Mouse (Mus musculus): ENCODE data around the gene Atg7. TPM values are rescaled to one million over a fixed set of nuclear protein-coding genes. Genes with fewer than 3 reads are reported as not detected.
A peak's percentile ranks its signal among the peaks of the same experiment; 100 is the strongest.

Gene Atg7
- total RNA-seq, 2 experiments from 2014 or later: 10.4 to 14.7 TPM

DNA sequence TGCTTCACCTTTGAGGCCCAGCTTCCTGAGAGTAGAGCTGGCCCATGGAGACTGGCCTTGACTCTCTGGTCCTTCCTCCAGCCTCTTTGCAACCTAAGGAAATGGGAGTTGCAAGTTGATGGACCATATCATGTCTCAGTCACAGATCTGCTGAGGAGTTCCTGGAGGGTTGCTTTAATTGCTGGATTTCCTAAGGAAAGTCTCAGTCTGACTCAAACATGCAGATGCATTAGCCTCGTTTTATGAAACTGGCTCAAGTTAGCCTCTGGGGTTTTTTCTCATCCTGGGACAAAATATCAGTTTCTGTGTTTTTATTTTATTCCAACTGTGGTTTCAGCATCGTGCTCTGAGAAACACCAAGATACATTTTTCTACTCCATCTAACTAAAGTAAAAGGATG lies 137.7 kb downstream of the Atg7 start:
- intact Hi-C loops (cut with DNase I): no loop called here
- DNase-seq: no peak

DNA sequence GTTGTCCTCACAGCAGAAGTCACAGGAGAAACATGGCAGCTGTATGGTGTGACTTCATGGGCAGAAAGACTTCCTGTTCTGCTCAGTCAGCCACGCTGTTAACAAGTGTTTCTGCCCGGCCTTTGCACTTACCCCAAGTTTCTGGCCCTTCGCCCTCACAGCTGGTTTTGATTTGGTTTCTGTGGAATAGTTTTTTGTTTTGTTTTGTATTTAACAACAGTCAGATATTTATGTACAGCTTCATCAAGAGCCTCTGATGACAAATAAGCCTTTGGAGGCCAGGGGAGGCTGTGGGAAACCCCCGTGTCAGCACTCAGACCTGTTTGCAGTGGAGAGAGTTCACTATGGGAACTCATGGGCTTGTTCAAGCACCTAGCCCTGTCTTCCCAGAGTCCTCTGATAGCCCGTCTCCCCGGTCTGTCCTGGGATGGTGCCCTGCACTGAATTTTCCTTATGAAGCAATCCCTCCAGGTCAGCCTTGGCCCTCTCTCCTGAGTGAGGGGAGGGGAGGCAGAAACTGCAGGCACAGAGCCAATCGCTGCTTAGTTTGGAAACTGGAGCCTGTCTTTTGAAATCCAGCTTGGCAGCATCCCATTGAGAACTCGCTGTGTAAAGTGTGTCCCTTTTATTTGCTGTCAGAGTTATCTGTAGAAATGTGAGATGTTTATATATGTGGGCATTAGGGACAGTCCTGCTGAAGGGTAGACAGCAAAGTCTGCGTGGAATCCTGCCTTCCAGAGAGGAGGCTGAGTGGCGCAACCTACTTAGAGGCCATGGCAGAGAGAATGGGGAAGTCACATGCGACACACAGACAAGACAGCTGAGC lies 138.7 kb downstream of the Atg7 start:
- intact Hi-C loops (cut with DNase I): no loop called here
- DNase-seq: peak; percentile 71 to 77

DNA sequence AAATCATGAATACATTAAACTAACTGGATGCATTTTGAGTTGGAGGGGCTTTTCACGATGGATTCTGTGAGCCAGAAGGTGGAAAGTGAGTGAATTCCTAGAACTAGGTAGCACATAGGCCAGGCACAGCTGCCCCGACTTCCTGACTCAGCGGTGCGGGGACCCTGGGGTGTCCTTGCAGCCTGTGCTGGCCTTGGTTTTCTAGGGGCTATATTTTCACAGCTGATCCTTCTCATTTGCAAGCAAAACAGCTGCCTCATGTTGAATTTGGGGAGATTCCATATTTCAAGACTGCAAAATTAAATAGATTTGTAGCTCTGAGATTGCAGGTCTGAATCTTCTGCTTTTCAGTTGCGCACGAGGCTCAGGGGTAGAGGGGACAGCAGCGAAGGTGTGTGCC lies 139.6 kb downstream of the Atg7 start:
- intact Hi-C loops (cut with DNase I): no loop called here
- no peak for DNase-seq

DNA sequence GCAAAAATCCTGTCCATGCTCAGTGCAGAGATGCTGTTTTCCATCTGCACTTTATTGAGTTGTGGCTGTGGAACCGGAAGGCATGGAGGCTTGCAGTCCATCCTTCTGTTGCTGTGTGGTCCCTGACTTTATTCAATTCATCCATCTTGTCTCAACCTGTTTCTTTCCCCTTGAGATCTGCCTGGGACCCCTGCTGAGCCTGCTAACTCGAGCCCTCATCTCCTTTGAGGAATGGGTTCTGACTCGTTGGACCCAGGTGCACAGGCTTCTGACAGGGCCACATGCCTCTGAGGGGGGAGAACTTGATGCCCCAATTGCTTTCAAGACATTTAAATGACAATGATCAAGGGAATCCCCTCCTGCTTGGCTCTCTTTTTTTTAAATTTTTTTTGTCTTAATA lies 143.6 kb downstream of the Atg7 start:
- DNase-seq: no peak
- intact Hi-C loops (cut with DNase I): no loop called here

DNA sequence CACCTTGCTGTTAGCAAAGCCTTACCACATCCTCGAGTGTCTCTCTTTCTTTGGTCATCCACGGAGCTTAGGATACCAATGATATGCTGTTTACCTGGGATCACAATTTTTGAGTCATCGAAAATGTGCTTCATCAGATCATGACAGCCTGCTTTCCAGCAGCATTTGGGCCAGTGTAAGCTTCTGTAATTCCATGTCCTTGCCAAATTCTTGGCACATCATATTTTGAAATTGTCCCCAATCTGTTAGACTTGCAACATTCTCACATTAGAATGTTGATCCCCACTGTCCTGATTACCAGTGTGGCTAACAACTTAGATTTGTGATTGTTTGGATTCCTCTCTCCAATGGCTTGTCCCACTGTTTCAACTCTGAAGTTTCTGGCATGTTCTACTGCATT lies 144.7 kb downstream of the Atg7 start:
- no peak for DNase-seq
- intact Hi-C loops (cut with DNase I): no loop called here

DNA sequence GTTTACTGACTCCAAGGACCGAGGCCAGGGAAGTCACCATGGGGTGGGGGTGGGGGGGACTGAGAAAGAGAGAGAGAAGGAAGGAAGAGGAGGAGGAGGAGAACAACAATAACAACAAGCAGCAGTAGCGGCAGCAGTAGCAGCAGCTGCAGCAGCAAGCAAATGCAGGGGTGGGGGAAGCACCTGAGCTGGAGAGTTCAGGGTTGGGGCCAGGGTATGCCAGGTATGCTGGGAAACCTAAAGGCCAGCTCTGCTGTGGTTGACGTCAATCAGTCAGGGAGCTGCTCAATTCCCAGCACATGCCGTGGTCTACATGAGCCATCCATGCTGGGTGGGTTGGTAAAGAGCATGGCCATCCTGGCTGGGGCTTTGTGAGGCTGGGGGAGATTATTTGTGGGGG lies 145.8 kb downstream of the Atg7 start:
- DNase-seq: no peak
- intact Hi-C loops (cut with DNase I): no loop called here

DNA sequence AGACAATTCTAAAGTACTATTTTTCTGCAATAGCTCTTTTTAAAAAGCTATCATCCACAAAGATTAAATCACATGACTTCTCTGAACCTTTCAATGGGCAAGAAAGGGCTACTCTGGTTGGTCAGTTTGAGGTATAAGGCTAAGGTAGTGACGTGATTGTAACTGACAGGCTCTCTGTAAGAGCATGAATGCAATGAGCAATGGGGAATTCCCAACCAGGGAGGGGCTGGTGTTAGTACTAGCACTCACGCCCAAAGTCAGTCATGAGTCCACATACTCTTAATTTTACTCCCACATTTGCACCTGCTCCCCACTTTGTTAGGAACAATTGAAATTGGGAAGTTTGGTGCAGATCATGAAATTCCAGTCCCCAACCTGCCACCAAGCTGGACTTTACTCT lies 147.2 kb downstream of the Atg7 start:
- intact Hi-C loops (cut with DNase I): no loop called here
- DNase-seq: no peak

DNA sequence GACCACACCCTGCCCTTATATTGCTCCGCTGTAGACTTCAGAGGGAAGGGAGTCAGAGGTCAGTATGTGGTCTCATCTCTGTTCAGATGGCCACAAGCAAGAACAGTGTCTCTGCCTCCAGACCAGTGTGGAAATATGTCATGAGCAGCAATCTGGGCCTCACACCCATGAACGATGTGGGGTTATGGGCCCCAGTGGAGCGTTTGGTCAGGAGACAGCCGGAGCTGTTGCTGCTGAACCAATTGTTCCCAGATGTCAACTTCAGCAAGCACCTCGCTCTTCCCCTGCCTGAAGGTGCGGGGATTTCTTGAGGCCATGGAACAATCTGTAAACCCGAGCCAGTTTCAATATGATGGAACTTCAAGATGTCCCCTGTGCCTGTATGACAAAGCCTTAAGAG lies 148.0 kb downstream of the Atg7 start:
- DNase-seq: no peak
- intact Hi-C loops (cut with DNase I): no loop called here

DNA sequence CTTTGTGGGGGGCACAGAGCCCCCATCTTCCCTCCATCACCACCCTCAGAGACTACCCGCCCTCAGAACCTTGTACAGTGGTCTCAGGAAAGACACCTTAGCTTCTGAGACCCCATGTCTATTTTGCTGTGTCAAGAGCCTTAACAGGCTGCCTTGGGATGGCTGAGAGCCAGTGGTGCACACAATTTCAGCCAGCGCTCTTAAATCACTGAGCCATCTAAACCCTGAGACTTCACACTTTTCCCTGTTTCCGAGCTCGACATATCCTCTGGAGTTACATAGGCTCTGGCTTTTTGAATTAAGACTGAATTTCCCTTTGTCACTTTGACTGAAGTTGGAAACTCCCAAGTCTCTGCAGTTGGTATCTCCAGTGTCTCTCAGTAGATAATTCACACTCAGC lies 148.9 kb downstream of the Atg7 start:
- DNase-seq: no peak
- intact Hi-C loops (cut with DNase I): no loop called here

DNA sequence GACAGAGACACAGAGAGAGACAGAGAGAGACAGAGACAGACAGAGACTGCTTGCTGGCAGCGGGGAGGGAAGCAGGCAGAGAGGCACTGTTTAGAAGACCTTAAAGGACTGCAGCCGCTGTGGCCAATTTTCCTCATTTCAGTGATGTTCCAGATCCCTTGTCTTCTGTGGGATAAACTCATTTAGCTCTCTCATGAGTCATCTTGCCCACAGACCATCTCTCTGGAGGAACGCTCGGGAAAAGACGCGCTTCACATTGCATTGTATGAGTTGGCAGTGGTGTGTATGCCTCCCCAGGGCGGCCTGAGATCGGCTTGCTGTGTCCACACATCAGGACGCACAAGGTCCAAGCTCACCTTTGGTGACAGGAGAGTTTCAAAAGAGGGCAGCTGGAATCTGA lies 151.8 kb downstream of the Atg7 start:
- intact Hi-C loops (cut with DNase I): no loop called here
- no peak for DNase-seq

DNA sequence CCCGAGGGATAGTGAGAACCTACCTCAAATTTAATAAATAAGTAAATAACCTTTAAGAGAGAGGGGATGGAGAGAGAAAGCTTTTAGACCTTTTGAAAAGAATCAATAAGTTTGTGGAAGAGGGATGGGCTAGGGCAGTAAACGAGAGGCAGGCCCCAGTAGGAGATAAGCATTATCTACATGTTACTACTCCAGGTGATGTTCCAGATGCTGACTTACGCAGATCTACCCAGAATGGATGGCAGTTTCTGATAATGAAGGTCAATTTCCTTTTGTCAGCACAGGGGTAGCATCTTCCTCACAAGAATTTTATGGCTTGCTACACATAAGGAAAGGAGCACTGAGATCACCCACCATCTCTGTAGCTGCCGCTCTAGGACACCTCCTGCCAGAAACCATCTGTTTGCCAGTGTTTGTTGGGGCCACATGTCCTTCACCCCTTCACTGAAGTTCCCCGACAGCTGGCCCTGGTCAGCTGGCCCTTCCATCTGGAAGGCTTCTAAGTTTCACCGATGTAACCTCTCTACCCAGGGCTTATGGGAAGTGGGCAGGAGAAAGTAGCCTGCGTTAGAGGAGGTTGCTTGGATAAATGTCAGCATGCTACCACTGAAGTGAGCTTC lies 152.9 kb downstream of the Atg7 start:
- intact Hi-C loops (cut with DNase I): no loop called here
- DNase-seq: no peak

DNA sequence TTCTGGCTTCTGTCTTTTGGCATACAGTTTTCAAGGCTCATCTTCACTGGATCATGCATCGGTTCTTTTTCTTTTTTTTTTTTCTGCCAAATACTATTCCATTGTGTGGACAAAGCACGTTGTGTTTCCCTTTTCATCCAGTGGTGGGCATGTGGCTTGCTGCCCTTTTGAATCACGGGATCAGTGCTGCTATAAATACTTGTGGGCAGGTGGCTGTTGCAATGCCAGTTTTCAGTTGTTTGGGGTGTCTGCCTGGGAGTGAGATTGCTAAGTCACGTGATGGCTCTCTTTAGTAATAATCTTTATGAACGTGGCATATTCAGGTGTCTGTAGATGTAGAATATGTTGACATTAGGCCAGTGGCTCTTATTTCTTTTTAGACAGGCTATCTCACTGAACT lies 155.0 kb downstream of the Atg7 start:
- DNase-seq: no peak
- intact Hi-C loops (cut with DNase I): no loop called here

DNA sequence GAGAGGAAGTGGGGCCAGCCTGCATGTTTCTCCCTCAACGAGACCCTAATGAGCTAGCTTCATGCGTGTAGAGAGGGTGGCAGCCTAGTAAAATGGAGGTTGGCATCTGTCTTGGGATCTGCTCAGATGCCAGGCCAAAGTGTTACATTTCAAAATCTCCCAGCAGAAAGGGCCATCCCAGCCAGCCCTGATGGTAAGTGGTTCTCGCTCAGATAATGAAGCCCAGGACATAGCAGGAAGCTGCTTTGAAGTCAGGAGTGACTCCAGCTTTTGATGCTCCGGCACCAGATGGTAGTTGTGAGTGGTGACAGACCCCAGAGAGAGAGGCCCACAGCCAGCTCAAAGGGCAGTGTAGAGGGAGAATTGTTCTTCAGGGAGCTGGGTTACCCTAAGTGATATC lies 155.8 kb downstream of the Atg7 start:
- DNase-seq: no peak
- intact Hi-C loops (cut with DNase I): no loop called here

DNA sequence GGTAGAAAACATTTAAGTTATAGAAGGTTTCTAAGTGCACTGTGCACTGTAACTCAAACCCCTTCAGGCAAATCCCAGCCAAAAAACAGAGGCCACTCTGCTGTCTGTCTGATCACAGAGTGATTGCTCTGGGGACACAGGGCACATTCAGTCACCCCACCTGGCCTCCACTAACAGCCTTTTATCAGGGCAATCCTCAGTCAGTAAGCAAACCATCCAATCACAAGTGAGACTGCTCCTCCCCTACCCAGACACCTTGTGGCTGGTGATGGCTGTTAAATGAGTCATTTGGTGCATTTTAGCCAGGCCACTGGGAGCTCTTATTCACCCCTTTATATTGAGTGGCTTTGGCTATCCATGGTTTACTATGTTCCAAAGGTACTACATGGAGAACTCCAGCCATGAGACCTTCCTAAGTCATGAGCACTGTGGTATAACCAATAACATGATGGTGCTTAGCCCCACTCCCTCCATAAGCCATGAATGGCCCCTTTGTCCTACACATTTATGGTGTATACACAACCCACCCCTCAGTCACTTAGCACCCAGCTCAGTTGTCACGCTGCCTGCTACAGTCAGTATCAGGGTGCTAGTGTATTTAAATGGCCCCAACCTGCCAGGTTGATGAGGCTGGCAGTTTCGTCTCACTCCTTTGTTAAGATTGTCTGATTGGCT lies 157.5 kb downstream of the Atg7 start:
- intact Hi-C loops (cut with DNase I): no loop called here
- DNase-seq: no peak

DNA sequence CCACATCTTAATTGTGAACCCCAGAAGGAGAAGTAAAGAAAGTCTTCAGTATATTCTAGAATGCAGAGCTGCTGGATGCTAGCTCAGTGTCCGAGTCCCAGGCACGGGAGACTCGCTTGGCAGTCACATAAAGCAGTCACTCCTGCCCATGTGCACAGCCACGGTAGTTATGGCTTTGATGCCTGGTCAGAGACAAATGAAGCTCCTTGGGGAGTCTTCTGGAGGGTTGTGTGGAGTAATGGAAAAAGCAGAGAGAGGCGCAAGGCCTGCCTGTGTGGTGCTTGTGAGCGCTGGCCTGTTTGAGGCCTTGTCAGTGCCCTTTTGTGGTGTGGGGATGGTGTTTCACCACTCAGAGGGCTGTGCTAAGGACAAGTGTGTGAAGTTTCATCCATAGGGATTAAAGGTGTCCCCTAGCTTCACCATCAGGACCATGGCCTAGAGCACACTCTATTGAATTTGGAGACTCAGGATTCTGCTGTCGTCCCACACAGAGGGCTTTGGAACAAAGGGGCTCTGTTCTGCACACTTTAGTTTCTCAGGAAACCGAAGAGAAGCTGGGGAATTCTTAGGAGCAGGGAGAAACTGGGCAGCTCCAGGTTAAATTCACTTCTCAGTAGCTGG lies 161.1 kb downstream of the Atg7 start:
- intact Hi-C loops (cut with DNase I): no loop called here
- no peak for DNase-seq

DNA sequence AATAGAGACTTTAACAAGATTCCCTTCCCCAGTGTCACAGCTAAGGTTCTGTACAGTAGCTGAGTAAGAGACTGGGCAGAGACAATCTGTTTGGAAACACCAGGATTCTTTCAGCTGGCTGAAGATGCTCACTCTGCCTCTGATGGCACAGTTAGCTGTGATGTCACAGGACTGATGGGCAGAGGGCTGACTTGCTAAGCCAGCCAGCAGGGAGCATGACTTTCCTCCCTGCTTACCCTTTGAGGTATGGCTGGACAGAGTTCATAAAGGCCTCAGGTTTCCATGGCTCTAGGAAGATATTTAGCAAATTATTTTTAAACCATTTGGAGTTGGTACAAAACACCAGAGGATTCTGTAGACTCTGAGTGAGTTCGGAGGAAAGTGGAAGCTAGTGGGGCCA lies 162.0 kb downstream of the Atg7 start:
- no peak for DNase-seq
- intact Hi-C loops (cut with DNase I): no loop called here

DNA sequence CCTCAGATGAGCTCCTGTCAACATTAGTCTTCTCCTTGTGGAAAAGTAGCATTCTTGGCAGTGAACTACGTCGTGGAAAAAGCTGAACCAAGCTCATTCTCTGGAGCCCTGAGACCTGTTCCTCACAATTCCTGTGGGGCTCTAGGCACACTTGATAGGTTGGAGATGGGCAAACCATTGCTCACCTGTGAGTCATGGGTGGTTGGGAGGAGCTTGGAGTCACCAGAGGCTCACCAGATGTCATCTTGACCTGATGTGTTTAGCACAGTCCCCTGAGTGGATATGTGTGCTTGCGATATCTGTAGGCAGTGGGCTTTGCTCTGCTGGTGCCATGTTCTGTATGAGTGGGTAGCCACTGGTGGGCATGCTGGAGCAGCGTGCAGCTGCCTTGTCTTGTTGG lies 163.0 kb downstream of the Atg7 start:
- intact Hi-C loops (cut with DNase I): no loop called here

DNA sequence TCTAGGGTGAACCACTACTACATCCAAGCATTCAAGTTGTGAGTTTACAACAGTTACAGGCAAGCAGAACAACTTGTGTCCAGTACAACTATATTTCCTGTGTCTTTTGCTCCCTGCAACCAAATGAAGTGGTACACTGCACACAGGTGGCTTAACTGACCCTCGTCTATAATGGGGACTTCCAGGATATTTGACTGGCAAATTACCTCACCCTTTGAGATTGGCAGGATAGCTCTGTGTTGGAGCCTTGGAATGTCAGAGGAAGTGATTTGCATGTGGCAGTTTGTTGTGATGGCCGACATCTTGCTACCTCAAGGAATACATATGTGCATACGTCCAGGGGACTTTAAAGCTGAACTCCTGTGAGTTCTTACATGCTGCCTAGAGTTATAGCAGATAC lies 164.6 kb downstream of the Atg7 start:
- intact Hi-C loops (cut with DNase I): no loop called here
- DNase-seq: no peak

More for the DNA sequence above, 163.0 kb downstream of the Atg7 start:
- DNase-seq: no peak

DNA sequence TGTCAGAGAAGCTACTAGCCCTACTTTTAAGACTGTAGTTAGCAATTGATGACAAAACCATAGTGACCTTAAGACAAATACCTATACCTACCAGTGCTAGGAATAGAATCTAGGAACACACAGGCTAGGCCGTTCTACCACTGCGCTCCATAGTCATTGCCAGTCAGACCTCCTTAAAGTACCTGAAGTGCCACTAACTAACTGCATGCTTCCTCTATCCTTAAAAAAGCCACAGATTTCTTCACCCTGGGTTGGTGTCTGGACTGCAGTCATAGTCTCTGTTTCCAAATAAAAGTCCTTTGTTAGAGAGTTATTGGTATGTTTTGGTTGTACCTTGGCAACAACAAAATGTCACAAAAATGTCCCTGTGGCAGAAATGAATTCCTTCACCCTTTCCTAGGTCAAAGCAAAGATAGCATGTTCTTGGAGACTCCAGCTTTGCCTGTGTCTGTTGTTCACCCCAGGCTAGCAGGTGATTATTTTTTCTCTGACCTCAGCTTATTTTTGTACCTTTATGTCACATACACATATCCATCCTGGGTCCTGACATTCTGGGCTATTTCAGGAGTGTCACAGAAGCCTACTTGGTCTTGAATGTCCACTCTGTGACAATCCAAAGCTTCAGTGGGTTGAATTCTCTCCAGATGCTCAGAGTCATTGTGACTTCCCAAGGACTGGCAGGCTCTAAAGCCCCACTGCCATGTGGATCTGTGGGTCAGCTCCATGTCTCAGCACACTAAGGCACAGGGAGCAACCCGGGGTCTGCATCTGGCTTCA lies 165.9 kb downstream of the Atg7 start:
- peak in 1 of 2 experiments; percentile 24 for DNase-seq
- intact Hi-C loops (cut with DNase I): no loop called here

DNA sequence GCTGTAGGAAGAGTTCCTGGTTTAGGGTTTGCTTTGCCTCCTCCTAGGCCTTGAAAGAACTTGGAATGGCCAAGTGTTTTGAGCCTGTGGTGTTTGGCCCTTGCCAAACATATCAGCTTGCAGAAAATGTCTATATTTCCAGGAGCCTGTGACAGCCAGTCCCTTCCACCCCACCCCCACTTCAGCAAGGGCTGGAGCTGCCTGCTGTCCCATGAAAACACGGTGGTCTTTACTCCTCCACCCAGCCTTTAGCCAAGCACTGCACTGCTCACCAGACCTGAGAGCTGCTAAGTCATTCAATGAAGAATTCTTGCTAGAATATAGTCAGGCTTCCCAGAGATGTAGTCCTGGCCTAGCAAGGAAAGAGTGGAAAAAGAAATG lies 166.5 kb downstream of the Atg7 start:
- no peak for DNase-seq
- intact Hi-C loops (cut with DNase I): no loop called here

DNA sequence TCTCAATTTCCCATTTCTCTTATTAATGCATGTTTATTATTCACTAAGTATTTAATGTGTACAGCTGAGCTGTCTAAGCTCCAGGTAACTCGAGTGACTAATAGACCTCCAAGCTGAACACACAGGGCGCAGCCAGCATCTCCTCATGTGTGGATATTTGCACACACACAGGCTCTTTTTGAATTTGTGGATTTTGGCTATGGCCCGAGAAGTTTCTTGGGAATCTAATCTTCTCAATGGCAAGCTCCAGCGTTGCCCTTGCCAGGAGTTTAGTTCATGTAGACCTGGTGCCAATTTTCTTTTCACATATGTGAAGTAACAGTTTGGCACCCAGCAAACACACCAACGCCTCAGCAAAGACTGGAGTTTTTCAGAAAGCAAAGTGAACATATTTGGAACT lies 169.4 kb downstream of the Atg7 start:
- DNase-seq: peak; percentile 48 to 53
- intact Hi-C loops (cut with DNase I): loop anchor here (5.0 kb wide), 1 partner anchor 80 kb away; no protein-coding TSS in a partner anchor

All from heart, postnatal 36 days (tissue).